Mouse (Mus musculus) CH12.LX (cell line): Measurements from ENCODE around the gene Dctn3. TPM values are rescaled to one million over a fixed set of nuclear protein-coding genes. Genes with fewer than 3 reads are reported as not detected.

Experiments
- DNase-seq: peaks from one replicate; pipeline ENCODE4 v3.0.0-alpha.2; 2013; ENCODE audit errors: extremely low read depth
- H3K27ac ChIP-seq: 2 replicates; pipeline ENCODE4 v1.5.1; 2012; ENCODE audit warnings: low read depth, mild to moderate bottlenecking, control low read depth, moderate library complexity; ENCODE audit not compliant: insufficient read depth
- H3K27me3 ChIP-seq: replicated peaks from 2 replicates; pipeline ENCODE3; 2012; ENCODE audit warnings: inconsistent platforms
- H3K36me3 ChIP-seq, 2 experiments: replicated peaks in 1 of 2; 2 replicates each; pipeline versions ENCODE3 to v1.6.1; 2012; ENCODE audit warnings: inconsistent platforms in 1 of 2, low read length in 1 of 2, mild to moderate bottlenecking in 1 of 2, mixed read lengths in 1 of 2, moderate library complexity in 1 of 2; ENCODE audit not compliant: control insufficient read depth in 1 of 2, insufficient read depth in 1 of 2
- H3K4me1 ChIP-seq, 2 experiments: 2 replicates each; pipeline ENCODE4 v1.6.1; 2012; ENCODE audit warnings: inconsistent platforms in 1 of 2, moderate library complexity in 1 of 2; ENCODE audit not compliant: insufficient read depth in 2 of 2, control insufficient read depth in 1 of 2
- H3K4me2 ChIP-seq: 2 replicates; pipeline ENCODE4 v1.6.1; 2012; ENCODE audit warnings: low read depth, mild to moderate bottlenecking, control low read depth; ENCODE audit not compliant: poor library complexity, insufficient read depth, severe bottlenecking
- H3K4me3 ChIP-seq, 3 experiments: fragments of 150-350 bp in 1 of 3; sonication (generic) in 1 of 3; replicated peaks in 1 of 3; 2 replicates each; pipeline versions ENCODE3 to v1.5.1; 2011 to 2012; ENCODE audit warnings: low read depth in 2 of 3, low read length in 2 of 3, mild to moderate bottlenecking in 2 of 3, moderate library complexity in 2 of 3, control low read depth in 1 of 3, improper control_type of control experiment in 1 of 3, inconsistent platforms in 1 of 3, mixed read lengths in 1 of 3; ENCODE audit not compliant: poor library complexity in 1 of 3
- H3K79me2 ChIP-seq: replicated peaks from 2 replicates; pipeline ENCODE4 v1.6.1; 2012; ENCODE audit warnings: mild to moderate bottlenecking, moderate library complexity; ENCODE audit not compliant: control insufficient read depth, poor library complexity, insufficient read depth, severe bottlenecking; ENCODE audit errors: extremely low read depth
- H3K9ac ChIP-seq: 2 replicates; pipeline ENCODE4 v1.6.1; 2012; ENCODE audit warnings: low read depth, mild to moderate bottlenecking, control low read depth, moderate library complexity; ENCODE audit not compliant: insufficient read depth
- H3K9me3 ChIP-seq: replicated peaks from 2 replicates; pipeline ENCODE3; 2012; ENCODE audit warnings: low read length, inconsistent platforms, mixed read lengths
- BHLHE40 ChIP-seq: IDR thresholded peaks from 2 replicates; pipeline ENCODE4 v1.6.1; 2011; ENCODE audit warnings: mild to moderate bottlenecking, low read depth, low read length, improper control_type of control experiment
- CHD1 ChIP-seq: IDR thresholded peaks from 2 replicates; pipeline ENCODE4 v1.6.1; 2012; ENCODE audit warnings: low read depth, low read length, improper control_type of control experiment, inconsistent platforms
- CHD2 ChIP-seq: IDR thresholded peaks from 2 replicates; pipeline ENCODE4 v1.6.1; 2011; ENCODE audit warnings: low read length, improper control_type of control experiment
- CTCF ChIP-seq, 2 experiments: IDR thresholded peaks in 1 of 2; conservative IDR thresholded peaks in 1 of 2; 2 replicates each; pipeline ENCODE4 v1.5.1; 2011 to 2012; ENCODE audit warnings: low read depth in 2 of 2, low read length in 2 of 2, improper control_type of control experiment in 1 of 2, inconsistent platforms in 1 of 2, mild to moderate bottlenecking in 1 of 2, moderate library complexity in 1 of 2
- E2F4 ChIP-seq: IDR thresholded peaks from 2 replicates; pipeline ENCODE4 v1.6.1; 2011; ENCODE audit warnings: low read depth, low read length, improper control_type of control experiment; ENCODE audit not compliant: insufficient replicate concordance
- ELF1 ChIP-seq: IDR thresholded peaks from 2 replicates; pipeline ENCODE4 v1.6.1; 2014; ENCODE audit warnings: low read depth, mild to moderate bottlenecking, inconsistent platforms, low read length, improper control_type of control experiment
- EP300 ChIP-seq: IDR thresholded peaks from 2 replicates; pipeline ENCODE4 v1.6.1; 2011; ENCODE audit warnings: low read length, improper control_type of control experiment
- ETS1 ChIP-seq: conservative IDR thresholded peaks from 2 replicates; pipeline ENCODE4 v1.6.1; 2012; ENCODE audit warnings: low read depth, mild to moderate bottlenecking, inconsistent platforms, low read length, improper control_type of control experiment, moderate library complexity
- GABPA ChIP-seq: IDR thresholded peaks from 2 replicates; pipeline ENCODE4 v1.6.1; 2012; ENCODE audit warnings: low read depth, low read length, improper control_type of control experiment, inconsistent platforms; ENCODE audit not compliant: insufficient replicate concordance
- HCFC1 ChIP-seq: IDR thresholded peaks from 2 replicates; pipeline ENCODE4 v1.6.1; 2012; ENCODE audit warnings: low read depth, mild to moderate bottlenecking, inconsistent platforms, low read length, improper control_type of control experiment
- IRF4 ChIP-seq: IDR thresholded peaks from 2 replicates; pipeline ENCODE4 v1.6.1; 2014; ENCODE audit warnings: low read depth, mild to moderate bottlenecking, inconsistent platforms, low read length, improper control_type of control experiment
- JUN ChIP-seq: IDR thresholded peaks from 2 replicates; pipeline ENCODE4 v1.6.1; 2011; ENCODE audit warnings: low read depth, mild to moderate bottlenecking, low read length, improper control_type of control experiment, moderate library complexity; ENCODE audit not compliant: insufficient read depth
- JUND ChIP-seq: conservative IDR thresholded peaks from 2 replicates; pipeline ENCODE4 v1.6.1; 2011; ENCODE audit warnings: low read depth, low read length, improper control_type of control experiment
- KAT2A ChIP-seq: IDR thresholded peaks from 2 replicates; pipeline ENCODE4 v1.6.1; 2012; ENCODE audit warnings: low read length, improper control_type of control experiment, inconsistent platforms; ENCODE audit not compliant: insufficient replicate concordance
- MAFK ChIP-seq: IDR thresholded peaks from 2 replicates; pipeline ENCODE4 v1.6.1; 2011; ENCODE audit warnings: low read length, improper control_type of control experiment; ENCODE audit not compliant: insufficient replicate concordance
- MAX ChIP-seq: IDR thresholded peaks from 2 replicates; pipeline ENCODE4 v1.6.1; 2011; ENCODE audit warnings: low read length, improper control_type of control experiment
- MAZ ChIP-seq: IDR thresholded peaks from 2 replicates; pipeline ENCODE4 v1.6.1; 2012; ENCODE audit warnings: low read depth, mild to moderate bottlenecking, inconsistent platforms, low read length, improper control_type of control experiment, moderate library complexity
- MEF2A ChIP-seq: IDR thresholded peaks from 2 replicates; pipeline ENCODE4 v1.6.1; 2014; ENCODE audit warnings: low read depth, mild to moderate bottlenecking, inconsistent platforms, low read length, improper control_type of control experiment, borderline replicate concordance
- MXI1 ChIP-seq: IDR thresholded peaks from 2 replicates; pipeline ENCODE4 v1.6.1; 2011; ENCODE audit warnings: mild to moderate bottlenecking, low read depth, low read length, improper control_type of control experiment
- MYC ChIP-seq: IDR thresholded peaks from 2 replicates; pipeline ENCODE4 v1.6.1; 2011; ENCODE audit warnings: low read depth, mild to moderate bottlenecking, improper control_type of control experiment, low read length
- NELFE ChIP-seq: IDR thresholded peaks from 2 replicates; pipeline ENCODE4 v1.6.1; 2011; ENCODE audit warnings: low read depth, low read length, improper control_type of control experiment
- NRF1 ChIP-seq: IDR thresholded peaks from 2 replicates; pipeline ENCODE4 v1.6.1; 2014; ENCODE audit warnings: low read depth, mild to moderate bottlenecking, inconsistent platforms, low read length, improper control_type of control experiment, moderate library complexity
- PAX5 ChIP-seq: IDR thresholded peaks from 2 replicates; pipeline ENCODE4 v1.6.1; 2012; ENCODE audit warnings: low read length, inconsistent platforms, mixed read lengths
- POLR2A ChIP-seq: IDR thresholded peaks from 2 replicates; pipeline ENCODE4 v1.6.1; 2011; ENCODE audit warnings: low read depth, mild to moderate bottlenecking, improper control_type of control experiment, low read length
- POLR2AphosphoS2 ChIP-seq: IDR thresholded peaks from 2 replicates; pipeline ENCODE4 v1.6.1; 2011; ENCODE audit warnings: low read depth, low read length, improper control_type of control experiment
- RAD21 ChIP-seq: IDR thresholded peaks from 2 replicates; pipeline ENCODE4 v1.6.1; 2011; ENCODE audit warnings: low read depth, mild to moderate bottlenecking, low read length, improper control_type of control experiment, moderate library complexity
- RCOR1 ChIP-seq: conservative IDR thresholded peaks from 2 replicates; pipeline ENCODE4 v1.6.1; 2012; ENCODE audit warnings: low read depth, mild to moderate bottlenecking, inconsistent platforms, low read length, improper control_type of control experiment
- SIN3A ChIP-seq: IDR thresholded peaks from 2 replicates; pipeline ENCODE4 v1.6.1; 2012; ENCODE audit warnings: low read length, improper control_type of control experiment, inconsistent platforms
- SMC3 ChIP-seq: IDR thresholded peaks from 2 replicates; pipeline ENCODE4 v1.6.1; 2011; ENCODE audit warnings: low read depth, low read length, improper control_type of control experiment
- TBP ChIP-seq: conservative IDR thresholded peaks from 2 replicates; pipeline ENCODE4 v1.6.1; 2011; ENCODE audit warnings: low read depth, low read length, improper control_type of control experiment
- TCF12 ChIP-seq: IDR thresholded peaks from 2 replicates; pipeline ENCODE4 v1.6.1; 2014; ENCODE audit warnings: low read depth, mild to moderate bottlenecking, inconsistent platforms, low read length, improper control_type of control experiment
- UBTF ChIP-seq: IDR thresholded peaks from 2 replicates; pipeline ENCODE4 v1.6.1; 2012; ENCODE audit warnings: low read depth, mild to moderate bottlenecking, inconsistent platforms, low read length, improper control_type of control experiment, moderate library complexity
- USF1 ChIP-seq: IDR thresholded peaks from 2 replicates; pipeline ENCODE4 v1.6.1; 2014; ENCODE audit warnings: low read depth, mild to moderate bottlenecking, inconsistent platforms, low read length, improper control_type of control experiment
- USF2 ChIP-seq: conservative IDR thresholded peaks from 2 replicates; pipeline ENCODE4 v1.6.1; 2011; ENCODE audit warnings: low read depth, low read length, improper control_type of control experiment
- ZC3H11A ChIP-seq: IDR thresholded peaks from 2 replicates; pipeline ENCODE4 v1.6.1; 2012; ENCODE audit warnings: low read depth, mild to moderate bottlenecking, inconsistent platforms, low read length, improper control_type of control experiment
- ZKSCAN1 ChIP-seq: IDR thresholded peaks from 2 replicates; pipeline ENCODE4 v1.6.1; 2012; ENCODE audit warnings: low read depth, inconsistent platforms, low read length, improper control_type of control experiment, borderline replicate concordance
- ZMIZ1 ChIP-seq: IDR thresholded peaks from 2 replicates; pipeline ENCODE4 v1.6.1; 2012; ENCODE audit warnings: low read depth, mild to moderate bottlenecking, inconsistent platforms, low read length, improper control_type of control experiment
- ZNF384 ChIP-seq: IDR thresholded peaks from 2 replicates; pipeline ENCODE4 v1.6.1; 2012; ENCODE audit warnings: low read depth, low read length, improper control_type of control experiment, inconsistent platforms
- dilution Hi-C: fragments of 300-500 bp; cut with MboI; formaldehyde crosslinking; loops from 2 replicates; pipeline ENCODE4 v1.14.3; 2020; ENCODE audit warnings: low sequenced_read_pairs; ENCODE audit not compliant: extremely low pct_unique_long_range_greater_than_20kb, extremely low pct_ligation_motif_present
- in situ Hi-C: fragments of 300-500 bp; cut with MboI; formaldehyde crosslinking; loops from 3 replicates; pipeline ENCODE4 v1.14.3; 2019; ENCODE audit warnings: low sequenced_read_pairs, low pct_ligation_motif_present, low pct_unique_long_range_greater_than_20kb, mixed read lengths
- polyA plus RNA-seq: library from polyadenylated mRNA; unstranded; fragments of >175 nt; gene quantifications from 2 replicates; pipeline ENCODE4 v1.2.1, GENCODE M21; 2012; ENCODE audit warnings: low read depth; ENCODE audit not compliant: insufficient read length
- total RNA-seq, 2 experiments: library from RNA; depleted of rRNA; stranded (reverse); fragments of 300-350 nt in 1 of 2; fragments of >200 nt in 1 of 2; gene quantifications; 2 replicates each; pipeline ENCODE4 v1.2.3; 2012 to 2014

The Dctn3 gene
- total and polyA plus RNA-seq, 3 experiments = 90.5 to 133 (median 112) TPM

GRCm38 (mm10) chr4:41740380-41741157 lies 17.6 kb upstream of the Dctn3 start:
- peaks cover 6% of the 10 kb centered on the region for H3K9me3 ChIP-seq
- H3K4me2 ChIP-seq = peak overlapping the region; percentile 62
- TF ChIP-seq CTCF (conservative IDR thresholded peaks at IDR 0.05 in 1 of 2, IDR thresholded peaks at IDR 0.05 in 1 of 2; ENCODE audit: low read depth in 2 of 2, low read length in 2 of 2) = peak in 1 of 2 experiments; percentile 49; a peak in 2 of 4 replicates
- 0 out of 2 replicates have a peak, but pooled peaks have one; percentile 17 for TF ChIP-seq NRF1
- TF ChIP-seq TCF12 = peak; percentile 20; the same call in 1 of the 2 replicates
- no peak for TF ChIP-seq ZNF384
- TF ChIP-seq UBTF = no peak
- TF ChIP-seq JUND = no peak
- no peak for TF ChIP-seq SMC3
- TF ChIP-seq GABPA = no peak
- peak; percentile 93 for TF ChIP-seq MXI1
- TF ChIP-seq ETS1 = no peak
- TF ChIP-seq KAT2A = no peak
- TF ChIP-seq NELFE = 0 out of 2 replicates have a peak, but pooled peaks have one; percentile 28
- TF ChIP-seq POLR2AphosphoS2 = no peak
- TF ChIP-seq IRF4 = peak; percentile 24; the same call in 1 of the 2 replicates
- peak; percentile 57; the same call in 1 of the 2 replicates for TF ChIP-seq MYC
- TF ChIP-seq USF1 = peak; percentile 15; the same call in 1 of the 2 replicates
- TF ChIP-seq RAD21 = no peak; the same call in 1 of the 2 replicates
- TF ChIP-seq MAX = peak; percentile 85; the same call in 1 of the 2 replicates
- no peak for TF ChIP-seq MAZ
- TF ChIP-seq PAX5 = no peak
- TF ChIP-seq POLR2A = no peak
- TF ChIP-seq CHD1 = 0 out of 2 replicates have a peak, but pooled peaks have one; percentile 9
- TF ChIP-seq ZMIZ1 = no peak
- TF ChIP-seq ELF1 = no peak
- TF ChIP-seq HCFC1 = no peak; the same call in 1 of the 2 replicates
- no peak for TF ChIP-seq MAFK
- TF ChIP-seq USF2 = no peak
- TF ChIP-seq SIN3A = peak; percentile 54; the same call in 1 of the 2 replicates
- TF ChIP-seq ZC3H11A = no peak
- TF ChIP-seq BHLHE40 = 0 out of 2 replicates have a peak, but pooled peaks have one; percentile 14
- no peak for TF ChIP-seq CHD2
- TF ChIP-seq TBP = no peak
- no peak for TF ChIP-seq MEF2A
- no peak for TF ChIP-seq E2F4
- peak; percentile 24 for TF ChIP-seq EP300
- no peak for TF ChIP-seq RCOR1
- TF ChIP-seq JUN = no peak
- no peak for TF ChIP-seq ZKSCAN1
- dilution Hi-C loops = no loop called here
- H3K79me2 ChIP-seq = 0 out of 2 replicates have a peak, but pooled peaks cover 8% of the 10 kb centered on the region
- peaks cover 25% of the 10 kb centered on the region for H3K27me3 ChIP-seq
- peaks cover 8 to 15% of the 10 kb centered on the region in 2 experiments; a peak in 3 of 4 replicates for H3K4me1 ChIP-seq
- peaks cover 13 to 19% of the 10 kb centered on the region in 2 experiments for H3K36me3 ChIP-seq
- H3K4me3 ChIP-seq = peak overlapping the region; percentile 63 to 89 (median 87)
- peak overlapping the region; percentile 47 for H3K9ac ChIP-seq
- DNase-seq = peak; percentile 76
- in situ Hi-C loops = no loop called here
- peak overlapping the region; percentile 46 for H3K27ac ChIP-seq
